Mouse (Mus musculus) retina, adult 2 months (tissue): ENCODE data around the gene Rnf214.

Experiments used
- DNase-seq: peaks from one replicate; pipeline ENCODE4 v3.0.0-alpha.2; 2012; ENCODE audit warnings: low read depth, low spot score

Gene Rnf214

GRCm38 (mm10) chr9:45815113-45815512, 91.6 kb downstream of the Rnf214 start:
- no peak for DNase-seq
